Mouse (Mus musculus) heart, postnatal 0 days (tissue): ENCODE measurements around the gene Xpnpep1.

Source experiments
- CTCF ChIP-seq: IDR thresholded peaks from 2 replicates; pipeline ENCODE4 v1.5.1; 2016; ENCODE audit warnings: antibody characterized with exemption, control low read depth, low read depth
- EP300 ChIP-seq: IDR thresholded peaks from 2 replicates; pipeline ENCODE4 v1.6.1; 2016; ENCODE audit warnings: antibody characterized with exemption, low read depth

- TF ChIP-seq CTCF = no peak
- TF ChIP-seq EP300 = no peak
Measured at GRCm38 (mm10) chr19:53033159-53033943, 6.7 kb downstream of the Xpnpep1 start.
